Mouse (Mus musculus) spleen, adult 2 months (tissue): ENCODE results near the gene Slc17a5. TPM values are rescaled to one million over a fixed set of nuclear protein-coding genes. Genes with fewer than 3 reads are reported as not detected.

ENCODE experiments used
- DNase-seq, 2 experiments: peaks; one replicate each; pipeline versions ENCODE4 v3.0.0 to v3.0.0-alpha.2; 2012 to 2021; ENCODE audit warnings: low spot score in 2 of 2, low read depth in 1 of 2
- H3K27ac ChIP-seq: fragments of 200-500 bp; 2 replicates; pipeline ENCODE4 v1.5.1; 2012; ENCODE audit warnings: low read length, inconsistent platforms; ENCODE audit not compliant: insufficient read depth
- H3K27me3 ChIP-seq: fragments of 200-500 bp; 2 replicates; pipeline ENCODE4 v1.6.1; 2012; ENCODE audit warnings: mild to moderate bottlenecking, moderate library complexity, low read length, inconsistent platforms; ENCODE audit not compliant: control insufficient read depth, insufficient read depth
- H3K36me3 ChIP-seq: fragments of 200-500 bp; 2 replicates; pipeline ENCODE4 v1.6.1; 2012; ENCODE audit warnings: mild to moderate bottlenecking, low read length, inconsistent platforms; ENCODE audit not compliant: control insufficient read depth, insufficient read depth
- H3K4me1 ChIP-seq: fragments of 200-500 bp; 2 replicates; pipeline ENCODE4 v1.6.1; 2011; ENCODE audit warnings: inconsistent platforms; ENCODE audit not compliant: control insufficient read depth, insufficient read depth, insufficient read length
- H3K4me3 ChIP-seq: fragments of 200-500 bp; 2 replicates; pipeline ENCODE4 v1.5.1; 2011; ENCODE audit warnings: mild to moderate bottlenecking, inconsistent platforms; ENCODE audit not compliant: insufficient read depth, insufficient read length; ENCODE audit errors: extremely low read depth
- CTCF ChIP-seq: fragments of 200-500 bp; IDR thresholded peaks from 2 replicates; pipeline ENCODE4 v1.5.1; 2011; ENCODE audit warnings: mild to moderate bottlenecking, inconsistent platforms; ENCODE audit not compliant: insufficient read depth, insufficient read length, insufficient replicate concordance; ENCODE audit errors: extremely low read depth
- POLR2A ChIP-seq: fragments of 200-500 bp; IDR thresholded peaks from 2 replicates; pipeline ENCODE4 v1.6.1; 2011; ENCODE audit warnings: low read depth, low read length, inconsistent platforms
- whole genome bisulfite sequencing: fragments of 180-500 bp; shearing (Covaris S2); methylation state at CpG from one replicate; pipeline ENCODE4 v1.1.7; 2018; 5-methylcytosine and 5-hydroxymethylcytosine counted together
- polyA plus RNA-seq: library from polyadenylated mRNA; depleted of rRNA; stranded (reverse); fragments of >200 nt; gene quantifications from 2 replicates; pipeline ENCODE4 v1.2.3, GENCODE M21; 2012

Slc17a5 gene
- polyA plus RNA-seq, 1 experiment: 4.3 TPM

GRCm38 (mm10) chr9:78508106-78508786, 79.6 kb downstream of the Slc17a5 start:
- WGBS: 91% methylated on average over 16 of the region's 16 CpGs
- DNase-seq: no peak
- no peak overlapping the region for H3K4me3 ChIP-seq

GRCm38 (mm10) chr9:78506722-78507077, 81.1 kb downstream of the Slc17a5 start:
- Histone ChIP-seq H3K27ac (no peak overlapping the region), H3K4me3 (no peak overlapping the region), H3K27me3 (no peaks in the 10 kb centered on the region), H3K36me3 (no peaks in the 10 kb centered on the region), H3K4me1 (no peaks in the 10 kb centered on the region)
- 86% methylated on average over 7 of the region's 7 CpGs for WGBS
- no peak for DNase-seq
- no peak for TF ChIP-seq CTCF
- no peak for TF ChIP-seq POLR2A

More at GRCm38 (mm10) chr9:78508106-78508786, 79.6 kb downstream of the Slc17a5 start:
- Histone ChIP-seq H3K36me3 (no peaks in the 10 kb centered on the region), H3K4me1 (no peaks in the 10 kb centered on the region), H3K27me3 (no peaks in the 10 kb centered on the region), H3K27ac (no peak overlapping the region)
- no peak for TF ChIP-seq CTCF
- TF ChIP-seq POLR2A: no peak

- DNase-seq: no peak
- Histone ChIP-seq H3K4me3 (no peak overlapping the region), H3K36me3 (no peaks in the 10 kb centered on the region), H3K27me3 (no peaks in the 10 kb centered on the region), H3K4me1 (no peaks in the 10 kb centered on the region), H3K27ac (no peak overlapping the region)
- TF ChIP-seq CTCF (no peak), POLR2A (no peak)
- 78% methylated on average over 11 of the region's 11 CpGs for WGBS
Measured at GRCm38 (mm10) chr9:78506002-78506721, 81.7 kb downstream of the Slc17a5 start.

GRCm38 (mm10) chr9:78505223-78505622, 82.6 kb downstream of the Slc17a5 start:
- TF ChIP-seq POLR2A (no peak), CTCF (no peak)
- Histone ChIP-seq H3K36me3 (no peaks in the 10 kb centered on the region), H3K4me3 (no peak overlapping the region), H3K4me1 (no peaks in the 10 kb centered on the region), H3K27me3 (no peaks in the 10 kb centered on the region), H3K27ac (no peak overlapping the region)
- WGBS: 91% methylated on average over 6 of the region's 6 CpGs
- no peak for DNase-seq

GRCm38 (mm10) chr9:78504679-78505078, 83.2 kb downstream of the Slc17a5 start:
- Histone ChIP-seq H3K27me3 (no peaks in the 10 kb centered on the region), H3K4me3 (no peak overlapping the region), H3K4me1 (no peaks in the 10 kb centered on the region), H3K36me3 (no peaks in the 10 kb centered on the region), H3K27ac (no peak overlapping the region)
- DNase-seq: no peak
- no peak for TF ChIP-seq CTCF
- TF ChIP-seq POLR2A: no peak
- 90% methylated on average over 3 of the region's 3 CpGs for WGBS

GRCm38 (mm10) chr9:78504133-78504532, 83.7 kb downstream of the Slc17a5 start:
- WGBS: 87% methylated on average over 4 of the region's 4 CpGs
- no peak overlapping the region for H3K4me3 ChIP-seq
- no peaks in the 10 kb centered on the region for H3K27me3 ChIP-seq
- TF ChIP-seq CTCF (no peak), POLR2A (no peak)
- DNase-seq: no peak
- no peaks in the 10 kb centered on the region for H3K36me3 ChIP-seq
- H3K27ac ChIP-seq: no peak overlapping the region
- no peaks in the 10 kb centered on the region for H3K4me1 ChIP-seq
